Mouse (Mus musculus) hindbrain, embryonic 13.5 days (tissue): ENCODE results near the gene Osbpl7. TPM values are rescaled to one million over a fixed set of nuclear protein-coding genes. Genes with fewer than 3 reads are reported as not detected.

ENCODE experiments used
- ATAC-seq: fragments of 200-750 bp; cut with Nextera tagmentation; 2 replicates; pipeline ENCODE4 v1.8.0; 2017; ENCODE audit warnings: moderate TSS enrichment; ENCODE audit not compliant: low FRiP score
- H3K27ac ChIP-seq: fragments of 300-500 bp; sonication (generic); 2 replicates; pipeline ENCODE4 v1.5.1; 2015; ENCODE audit warnings: inconsistent platforms, mild to moderate bottlenecking, moderate library complexity
- H3K27me3 ChIP-seq: fragments of 300-500 bp; sonication (generic); 2 replicates; pipeline ENCODE4 v1.6.1; 2015; ENCODE audit warnings: mild to moderate bottlenecking, inconsistent platforms
- H3K36me3 ChIP-seq: fragments of 300-500 bp; sonication (generic); 2 replicates; pipeline ENCODE4 v1.6.1; 2015; ENCODE audit warnings: mild to moderate bottlenecking, inconsistent platforms
- H3K4me1 ChIP-seq: fragments of 300-500 bp; sonication (generic); replicated peaks from 2 replicates; pipeline ENCODE4 v1.6.1; 2015; ENCODE audit warnings: inconsistent platforms
- H3K4me2 ChIP-seq: fragments of 300-500 bp; sonication (generic); 2 replicates; pipeline ENCODE4 v1.6.1; 2015; ENCODE audit warnings: inconsistent platforms, mild to moderate bottlenecking, moderate library complexity
- H3K4me3 ChIP-seq: fragments of 300-500 bp; sonication (generic); 2 replicates; pipeline ENCODE4 v1.5.1; 2015; ENCODE audit warnings: mild to moderate bottlenecking, inconsistent platforms
- H3K9ac ChIP-seq: fragments of 300-500 bp; sonication (generic); 2 replicates; pipeline ENCODE4 v1.6.1; 2015; ENCODE audit warnings: mild to moderate bottlenecking, inconsistent platforms
- H3K9me3 ChIP-seq: fragments of 300-500 bp; sonication (generic); 2 replicates; pipeline ENCODE4 v1.6.1; 2016; ENCODE audit warnings: inconsistent platforms
- WGBS: fragments of 180-500 bp; shearing (Covaris S2); methylation state at CpG from one replicate; pipeline ENCODE4 v1.1.7; 2015; 5-methylcytosine and 5-hydroxymethylcytosine counted together
- microRNA-seq: library from miRNA; unstranded; fragments of <30 nt; microRNA quantifications from one replicate; pipeline ENCODE4, GENCODE M21; 2016
- polyA plus RNA-seq: library from polyadenylated mRNA; unstranded; fragments of >200 nt; fragmentation: Nextera tagmentation; extraction: Ambion mirVana; gene quantifications from 2 replicates; pipeline ENCODE4 v1.2.1, GENCODE M21; 2015

The Osbpl7 gene
- polyA plus RNA-seq, 1 experiment from 2014 or later = 9.6 TPM

DNA sequence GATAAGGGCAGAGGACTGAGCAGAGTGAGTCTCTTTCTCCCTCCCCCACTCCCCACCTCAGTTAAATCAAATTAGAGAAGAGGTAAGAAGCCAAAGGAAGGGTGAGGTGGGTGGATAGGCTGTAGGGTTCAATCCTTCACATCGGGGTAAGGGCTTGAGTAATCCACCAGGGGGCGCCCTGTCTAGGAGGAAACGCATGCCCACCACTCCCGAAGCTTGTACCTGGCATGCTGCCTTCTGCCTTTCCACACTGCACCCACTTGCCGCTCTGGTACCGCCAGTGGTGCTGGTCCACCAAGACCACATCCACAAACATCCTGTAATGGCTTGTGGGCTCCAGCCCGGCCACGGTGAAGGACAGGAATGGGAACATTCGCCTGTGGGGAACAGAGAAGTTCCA lies 51.3 kb downstream of the Osbpl7 start:
- Histone ChIP-seq H3K4me2 (no peak overlapping the region), H3K27ac (no peak overlapping the region), H3K36me3 (no peaks in the 10 kb centered on the region), H3K4me1 (no peaks in the 10 kb centered on the region), H3K9me3 (no peaks in the 10 kb centered on the region), H3K27me3 (peaks cover 36% of the 10 kb centered on the region), H3K4me3 (no peak overlapping the region), H3K9ac (no peak overlapping the region)
- WGBS = 23% methylated on average over 9 of the region's 9 CpGs
- ATAC-seq = no peak

GRCm38 (mm10) chr11:97103163-97104090 lies 53.0 kb downstream of the Osbpl7 start:
- ATAC-seq = no peak
- no peaks in the 10 kb centered on the region for H3K36me3 ChIP-seq
- H3K9ac ChIP-seq = no peak overlapping the region
- peaks cover 23% of the 10 kb centered on the region for H3K27me3 ChIP-seq
- H3K4me2 ChIP-seq = no peak overlapping the region
- no peak overlapping the region for H3K27ac ChIP-seq
- H3K9me3 ChIP-seq = no peaks in the 10 kb centered on the region
- H3K4me3 ChIP-seq = no peak overlapping the region
- H3K4me1 ChIP-seq = no peaks in the 10 kb centered on the region
- WGBS = 93% methylated on average over 10 of the region's 10 CpGs

DNA sequence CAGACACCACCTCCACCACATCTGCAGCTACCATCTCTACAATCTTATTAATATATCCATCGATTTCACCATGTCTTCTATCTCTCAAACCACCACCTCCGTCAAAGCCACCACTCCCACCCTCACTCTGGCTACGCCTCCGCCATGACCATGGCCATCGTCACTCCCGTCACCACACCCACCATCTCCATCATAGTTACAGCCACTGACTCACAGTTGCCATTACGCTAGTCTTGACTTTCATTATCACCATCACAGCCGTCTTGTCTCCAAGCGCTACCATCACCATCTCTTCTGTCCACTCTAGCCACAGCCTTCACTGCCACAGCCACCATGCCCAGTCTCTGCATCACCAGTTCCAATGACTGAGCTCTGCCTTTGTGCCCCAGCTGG lies 53.7 kb downstream of the Osbpl7 start:
- Histone ChIP-seq H3K27me3 (peaks cover 19% of the 10 kb centered on the region), H3K27ac (no peak overlapping the region), H3K4me1 (no peaks in the 10 kb centered on the region), H3K36me3 (no peaks in the 10 kb centered on the region), H3K4me3 (no peak overlapping the region), H3K4me2 (no peak overlapping the region), H3K9ac (no peak overlapping the region), H3K9me3 (no peaks in the 10 kb centered on the region)
- ATAC-seq = no peak
- 92% methylated on average over 9 of the region's 9 CpGs for WGBS

- no peak overlapping the region for H3K4me3 ChIP-seq
- H3K36me3 ChIP-seq = no peaks in the 10 kb centered on the region
- whole genome bisulfite sequencing = 84% methylated on average over 16 of the region's 16 CpGs
- no peak overlapping the region for H3K4me2 ChIP-seq
- H3K27ac ChIP-seq = no peak overlapping the region
- peaks cover 2% of the 10 kb centered on the region for H3K4me1 ChIP-seq
- H3K9ac ChIP-seq = no peak overlapping the region
- peaks cover 31% of the 10 kb centered on the region for H3K27me3 ChIP-seq
- no peak for ATAC-seq
- H3K9me3 ChIP-seq = no peaks in the 10 kb centered on the region
Observed at GRCm38 (mm10) chr11:97108976-97109375, 58.5 kb downstream of the Osbpl7 start.

- Histone ChIP-seq H3K9ac (no peak overlapping the region), H3K4me3 (no peak overlapping the region), H3K4me1 (peaks cover 18% of the 10 kb centered on the region), H3K27me3 (peaks cover 68% of the 10 kb centered on the region), H3K4me2 (no peak overlapping the region), H3K9me3 (no peaks in the 10 kb centered on the region), H3K27ac (no peak overlapping the region), H3K36me3 (no peaks in the 10 kb centered on the region)
- ATAC-seq = no peak
- WGBS = 82% methylated on average over 9 of the region's 9 CpGs
Observed at GRCm38 (mm10) chr11:97112519-97113125, 62.2 kb downstream of the Osbpl7 start.

- Histone ChIP-seq H3K27me3 (peaks cover 80% of the 10 kb centered on the region), H3K4me1 (peaks cover 18% of the 10 kb centered on the region), H3K36me3 (no peaks in the 10 kb centered on the region), H3K27ac (no peak within 1 kb of the TSS), H3K4me3 (peak within 1 kb of the TSS; percentile 43), H3K9ac (peak within 1 kb of the TSS; percentile 55), H3K4me2 (peak within 1 kb of the TSS; percentile 67), H3K9me3 (no peaks in the 10 kb centered on the region)
- ATAC-seq = no peak
- under 1% methylated on average over 86 of the region's 87 CpGs for WGBS
Observed at GRCm38 (mm10) chr11:97114671-97115601, 64.5 kb downstream of the Osbpl7 start, which contains the start of gene Tbx21. Tbx21 (minus strand) TSS chr11:97115331.

DNA sequence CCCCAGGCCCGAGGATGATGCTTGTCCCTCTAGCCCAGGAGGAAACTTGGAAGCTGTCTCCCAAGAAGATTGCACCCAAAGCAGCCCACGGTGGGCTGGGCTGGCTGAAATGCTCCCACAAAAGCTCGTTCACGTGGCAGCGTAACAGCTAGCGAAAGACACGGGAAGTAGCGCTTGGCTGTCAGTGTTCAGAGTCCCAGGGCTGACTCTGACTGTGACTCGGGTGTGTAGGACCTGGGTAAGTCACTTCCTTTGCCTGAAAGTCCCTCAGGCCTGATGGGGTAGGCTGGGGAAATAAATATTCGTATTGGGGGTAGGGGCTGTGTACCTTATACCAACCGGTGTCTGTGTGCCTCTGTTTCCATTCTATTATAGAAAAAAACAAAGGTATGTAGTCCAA lies 65.4 kb downstream of the Osbpl7 start:
- Histone ChIP-seq H3K9ac (no peak overlapping the region), H3K4me3 (no peak overlapping the region), H3K27me3 (peaks cover 80% of the 10 kb centered on the region), H3K27ac (no peak overlapping the region), H3K9me3 (no peaks in the 10 kb centered on the region), H3K36me3 (no peaks in the 10 kb centered on the region), H3K4me2 (peak overlapping the region; percentile 67; the same call in 1 of the 2 replicates), H3K4me1 (peaks cover 21% of the 10 kb centered on the region)
- 12% methylated on average over 11 of the region's 11 CpGs for WGBS
- ATAC-seq = no peak

Small RNA genes within 50 kb of the gene (microRNA-seq; reads per million reads assigned to microRNA genes)
- 0.70 reads per million for gene Mir8103

Other genes starting within 250 kb of the Osbpl7 start
- 69.8 and 72.6 TPM in 2 replicates for gene Nfe2l1, start 220.7 kb upstream of the Osbpl7 start, polyA plus RNA-seq
- gene Copz2, start 200.8 kb upstream of the Osbpl7 start, polyA plus RNA-seq = 27.3 and 31.7 TPM in 2 replicates
- gene Cdk5rap3, start 134.1 kb upstream of the Osbpl7 start, polyA plus RNA-seq = 92.9 and 100 TPM in 2 replicates
- 0.29 and 0.43 TPM in 2 replicates for gene Prr15l, start 122.5 kb upstream of the Osbpl7 start, polyA plus RNA-seq
- 20.5 and 22.6 TPM in 2 replicates for gene Pnpo, start 106.6 kb upstream of the Osbpl7 start, polyA plus RNA-seq
- gene Sp2, start 67.7 kb upstream of the Osbpl7 start, polyA plus RNA-seq = 15.9 and 17.2 TPM in 2 replicates
- gene Sp6, start 37.2 kb upstream of the Osbpl7 start, polyA plus RNA-seq = 0.10 and 0.29 TPM in 2 replicates
- gene Scrn2, start 20.7 kb upstream of the Osbpl7 start, polyA plus RNA-seq = 14.4 and 15.3 TPM in 2 replicates
- 3.2 and 5.6 TPM in 2 replicates for gene Lrrc46, start 9.2 kb upstream of the Osbpl7 start, polyA plus RNA-seq
- gene Mrpl10, start 9.1 kb upstream of the Osbpl7 start, polyA plus RNA-seq = 59.4 and 62.0 TPM in 2 replicates
- 0.16 and 0.21 TPM in 2 replicates for gene Tbx21, start 64.7 kb downstream of the Osbpl7 start, polyA plus RNA-seq
- 7.3 and 8.2 TPM in 2 replicates for gene Tbkbp1, start 100.9 kb downstream of the Osbpl7 start, polyA plus RNA-seq
- gene Kpnb1, start 137.3 kb downstream of the Osbpl7 start, polyA plus RNA-seq = 36.7 and 39.7 TPM in 2 replicates
- gene Npepps, start 230.0 kb downstream of the Osbpl7 start, polyA plus RNA-seq = 154 and 156 TPM in 2 replicates